Comparison of ENCODE assay signal across 30 mouse cellular contexts in genomic region chr11:116481776-116482175, GRCm38 (mm10). TPM values are rescaled to one million over a fixed set of nuclear protein-coding genes. Genes with fewer than 3 reads are reported as not detected.
DNase-seq lines count a peak whose midpoint lies in the region; ATAC-seq and TF ChIP-seq lines count a peak whose summit lies in the region.
"Had no signal": no experiment of that assay in that cellular context is flagged by ENCODE, and none has a peak within 500 bp of the region (broad histone marks: within the 10 kb centered on the region; RNA-seq: fewer than 3 reads in every experiment).

No protein-coding gene starts in this region.

- 12% methylated on average over 7 of the region's 7 CpGs for WGBS in cerebellum, adult 2 months
- WGBS in kidney, adult 2 months = 47% methylated on average over 7 of the region's 7 CpGs
- WGBS in midbrain, embryonic 11.5 days = 88% methylated on average over 7 of the region's 7 CpGs
- 78% methylated on average over 7 of the region's 7 CpGs for WGBS in midbrain, embryonic 15.5 days

- H3K36me3 ChIP-seq in kidney, adult 2 months (ENCODE audit: control insufficient read depth, insufficient read depth, low read length) = peaks cover 5% of the 10 kb centered on the region
- H3K36me3 ChIP-seq in midbrain, embryonic 11.5 days (ENCODE audit: control insufficient read depth, insufficient read depth, low read length) = peaks cover 34% of the 10 kb centered on the region
- peaks cover 54% of the 10 kb centered on the region for H3K36me3 ChIP-seq in midbrain, embryonic 15.5 days (replicated peaks)

- no peak for TF ChIP-seq CTCF in cerebellum, adult 2 months (IDR thresholded peaks at IDR 0.05; ENCODE audit: borderline replicate concordance, insufficient read depth, low read depth, low read length)
- TF ChIP-seq CTCF in kidney, adult 2 months (conservative IDR thresholded peaks at IDR 0.05; ENCODE audit: insufficient read depth, insufficient read length, low read depth, low read length) = no peak

- TF ChIP-seq POLR2A in cerebellum, adult 2 months (IDR thresholded peaks at IDR 0.05; ENCODE audit: borderline replicate concordance, insufficient read depth, low read length) = no peak
- TF ChIP-seq POLR2A in kidney, adult 2 months (IDR thresholded peaks at IDR 0.05; ENCODE audit: low read depth, low read length) = no peak

- no peak overlapping the region for H3K4me3 ChIP-seq in cerebellum, adult 2 months (replicated peaks; ENCODE audit: insufficient read depth, low read depth, low read length)
- no peak overlapping the region for H3K4me3 ChIP-seq in kidney, adult 2 months (ENCODE audit: insufficient read depth, low read depth, low read length)
- H3K4me3 ChIP-seq in midbrain, embryonic 11.5 days (ENCODE audit: low read depth, low read length) = no peak overlapping the region
- no peak overlapping the region for H3K4me3 ChIP-seq in midbrain, embryonic 15.5 days
- H3K4me3 ChIP-seq: forebrain, embryonic 13.5 days; heart, embryonic 13.5 days; hindbrain, embryonic 15.5 days; myocyte; neural tube, embryonic 12.5 days had no signal

- H3K4me1 ChIP-seq in cerebellum, adult 2 months (ENCODE audit: control insufficient read depth, insufficient read depth, low read length) = peaks cover 18% of the 10 kb centered on the region
- no peaks in the 10 kb centered on the region; the same call in 1 of the 2 replicates for H3K4me1 ChIP-seq in kidney, adult 2 months (ENCODE audit: control insufficient read depth, insufficient read depth, low read length)
- no peaks in the 10 kb centered on the region for H3K4me1 ChIP-seq in midbrain, embryonic 11.5 days (ENCODE audit: control insufficient read depth, insufficient read depth, low read length)
- no peaks in the 10 kb centered on the region for H3K4me1 ChIP-seq in midbrain, embryonic 15.5 days
- H3K4me1 ChIP-seq: forebrain, embryonic 13.5 days; hindbrain, embryonic 15.5 days; neural tube, embryonic 12.5 days had no signal

- DNase-seq in cerebellum, adult 2 months = peak; percentile 41 to 64
- DNase-seq in cerebellum, adult 9-10 months = no peak
- peak; percentile 55 for DNase-seq in kidney, adult 2 months
- DNase-seq in kidney, adult 18-20 months = no peak
- DNase-seq in midbrain, embryonic 11.5 days (ENCODE audit: low spot score, missing footprints) = peak; percentile 54
- DNase-seq in thymus, postnatal 10 days (ENCODE audit: low spot score in 2 of 2) = no peak
- DNase-seq: adrenal gland, postnatal 25 days; gastrocnemius, postnatal 10 days; heart, postnatal 10 days; kidney, adult 8-10 months; layer of hippocampus, postnatal 36 days; liver; lung, adult 2 months; lung, postnatal 10 days; right cerebral cortex, adult 18-20 months; right cerebral cortex, postnatal 4 days; thymus, adult 18-20 months; thymus, postnatal 36 days had no signal

- H3K27me3 ChIP-seq in cerebellum, adult 2 months (ENCODE audit: control insufficient read depth, insufficient read depth, low read length) = no peaks in the 10 kb centered on the region
- H3K27me3 ChIP-seq in kidney, adult 2 months (replicated peaks; ENCODE audit: control insufficient read depth, insufficient read depth, low read length) = no peaks in the 10 kb centered on the region
- no peaks in the 10 kb centered on the region for H3K27me3 ChIP-seq in midbrain, embryonic 11.5 days (ENCODE audit: control insufficient read depth, insufficient read depth, low read length)
- H3K27me3 ChIP-seq in midbrain, embryonic 15.5 days (replicated peaks) = no peaks in the 10 kb centered on the region
- H3K27me3 ChIP-seq: forebrain, embryonic 13.5 days; heart, embryonic 13.5 days; hindbrain, embryonic 15.5 days; neural tube, embryonic 12.5 days had no signal

- H3K4me2 ChIP-seq in midbrain, embryonic 11.5 days = no peak overlapping the region
- no peak overlapping the region for H3K4me2 ChIP-seq in midbrain, embryonic 15.5 days
- H3K4me2 ChIP-seq: forebrain, embryonic 13.5 days; heart, embryonic 13.5 days; hindbrain, embryonic 15.5 days; neural tube, embryonic 12.5 days had no signal

- no peak for ATAC-seq in midbrain, embryonic 11.5 days (ENCODE audit: low FRiP score)
- no peak for ATAC-seq in midbrain, embryonic 15.5 days (replicated peaks)
- ATAC-seq: forebrain, embryonic 13.5 days; midbrain, embryonic 16.5 days had no signal

- no peak overlapping the region for H3K27ac ChIP-seq in cerebellum, adult 2 months (ENCODE audit: insufficient read depth, low read length)
- H3K27ac ChIP-seq in kidney, adult 2 months (ENCODE audit: insufficient read depth, low read depth, low read length) = no peak overlapping the region
- no peak overlapping the region for H3K27ac ChIP-seq in midbrain, embryonic 11.5 days (ENCODE audit: low read depth, low read length)
- H3K27ac ChIP-seq in midbrain, embryonic 15.5 days = no peak overlapping the region
- H3K27ac ChIP-seq: forebrain, embryonic 13.5 days; heart, embryonic 13.5 days; hindbrain, embryonic 15.5 days; kidney, postnatal 0 days; liver, embryonic 14.5 days; macrophage; neural tube, embryonic 12.5 days; stomach, postnatal 0 days had no signal

- no peaks in the 10 kb centered on the region for H3K9me3 ChIP-seq in midbrain, embryonic 11.5 days (ENCODE audit: control insufficient read depth, low read length)
- H3K9me3 ChIP-seq in midbrain, embryonic 15.5 days = no peaks in the 10 kb centered on the region
- H3K9me3 ChIP-seq: forebrain, embryonic 13.5 days; heart, embryonic 13.5 days; hindbrain, embryonic 15.5 days; neural tube, embryonic 12.5 days had no signal

- H3K9ac ChIP-seq in midbrain, embryonic 11.5 days (ENCODE audit: low read length) = no peak overlapping the region
- no peak overlapping the region for H3K9ac ChIP-seq in midbrain, embryonic 15.5 days
- H3K9ac ChIP-seq: forebrain, embryonic 13.5 days; heart, embryonic 13.5 days; hindbrain, embryonic 15.5 days; liver, embryonic 14.5 days; neural tube, embryonic 12.5 days had no signal

RNA-seq across cellular contexts. Expression of gene Prpsap1, which starts 12.2 kb away (rescaled TPM):
- 114 and 129 TPM in 2 replicates for polyA plus RNA-seq in cerebellum, adult 2 months (2012; rRNA removed)
- 87.5 and 91.1 TPM in 2 replicates for polyA plus RNA-seq in kidney, adult 2 months (2012; rRNA removed)
- 173 and 183 TPM in 2 replicates for polyA plus RNA-seq in midbrain, embryonic 11.5 days (2014; fragmentation: Nextera tagmentation; extraction: Ambion mirVana)
- polyA plus RNA-seq in midbrain, embryonic 15.5 days (2015; fragmentation: Nextera tagmentation; extraction: Ambion mirVana) = 199 and 200 TPM in 2 replicates

RNA-seq across cellular contexts. Expression of gene Qrich2, which starts 15.7 kb away (rescaled TPM):
- polyA plus RNA-seq in cerebellum, adult 2 months (2012; rRNA removed) = 0.05 TPM in 1 of 2 replicates, not detected in the other
- polyA plus RNA-seq in kidney, adult 2 months (2012; rRNA removed) = 0.08 and 0.24 TPM in 2 replicates
- 0.08 and 0.14 TPM in 2 replicates for polyA plus RNA-seq in midbrain, embryonic 11.5 days (2014; fragmentation: Nextera tagmentation; extraction: Ambion mirVana)
- not detected in 2 replicates for polyA plus RNA-seq in midbrain, embryonic 15.5 days (2015; fragmentation: Nextera tagmentation; extraction: Ambion mirVana)
- polyA plus RNA-seq: embryonic facial prominence, embryonic 11.5 days; forebrain, embryonic 13.5 days; heart, embryonic 13.5 days; macrophage; myocyte; neural tube, embryonic 12.5 days had no signal

RNA-seq across cellular contexts. Expression of gene Ubald2, which starts 47.9 kb away (rescaled TPM):
- 34.8 and 44.0 TPM in 2 replicates for polyA plus RNA-seq in cerebellum, adult 2 months (2012; rRNA removed)
- 195 and 211 TPM in 2 replicates for polyA plus RNA-seq in kidney, adult 2 months (2012; rRNA removed)
- polyA plus RNA-seq in midbrain, embryonic 11.5 days (2014; fragmentation: Nextera tagmentation; extraction: Ambion mirVana) = 72.3 and 83.0 TPM in 2 replicates
- polyA plus RNA-seq in midbrain, embryonic 15.5 days (2015; fragmentation: Nextera tagmentation; extraction: Ambion mirVana) = 40.9 and 44.2 TPM in 2 replicates

RNA-seq across cellular contexts. Expression of gene Sphk1, which starts 48.9 kb away (rescaled TPM):
- 9.0 and 9.7 TPM in 2 replicates for polyA plus RNA-seq in cerebellum, adult 2 months (2012; rRNA removed)
- polyA plus RNA-seq in kidney, adult 2 months (2012; rRNA removed) = 9.9 and 12.0 TPM in 2 replicates
- polyA plus RNA-seq in midbrain, embryonic 11.5 days (2014; fragmentation: Nextera tagmentation; extraction: Ambion mirVana) = 7.1 and 8.3 TPM in 2 replicates
- polyA plus RNA-seq in midbrain, embryonic 15.5 days (2015; fragmentation: Nextera tagmentation; extraction: Ambion mirVana) = 5.3 and 7.3 TPM in 2 replicates

Comparison
In these comparisons a context has a peak if more than half of its experiments do, and no peak if none do; other contexts are left out.
1. DNase-seq: peak in cerebellum, adult 2 months (2 of 2), kidney, adult 2 months (single experiment) and midbrain, embryonic 11.5 days (single experiment); none in cerebellum, adult 9-10 months (single experiment), kidney, adult 18-20 months (single experiment) and thymus, postnatal 10 days (0 of 2).